Mouse (Mus musculus) testis, postnatal 10 days (tissue): ENCODE data around the gene Tmem179.

Experiments used
- DNase-seq: peaks from one replicate; pipeline ENCODE4 v3.0.0; 2021; ENCODE audit warnings: low spot score

Tmem179 gene

DNA sequence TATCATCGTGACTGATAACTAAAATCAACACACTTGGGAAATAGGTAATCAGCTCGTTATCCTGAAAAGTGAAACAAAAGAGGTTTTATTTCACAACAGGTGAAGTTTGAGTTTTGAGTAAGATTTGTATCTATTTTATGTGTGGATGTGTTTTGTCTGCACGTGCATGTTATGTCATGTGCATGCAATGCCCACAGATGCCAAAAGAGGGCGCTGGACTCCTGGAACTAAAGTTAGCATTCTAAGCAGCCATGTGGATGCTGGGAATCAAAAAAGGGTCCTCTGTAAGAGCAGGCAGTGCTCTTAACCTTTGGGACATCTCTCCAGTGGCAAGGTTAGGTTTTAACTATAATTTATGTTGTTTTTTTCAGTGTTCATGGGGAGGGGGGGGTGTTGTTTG lies 53.3 kb downstream of the Tmem179 start:
- DNase-seq, result no peak

DNA sequence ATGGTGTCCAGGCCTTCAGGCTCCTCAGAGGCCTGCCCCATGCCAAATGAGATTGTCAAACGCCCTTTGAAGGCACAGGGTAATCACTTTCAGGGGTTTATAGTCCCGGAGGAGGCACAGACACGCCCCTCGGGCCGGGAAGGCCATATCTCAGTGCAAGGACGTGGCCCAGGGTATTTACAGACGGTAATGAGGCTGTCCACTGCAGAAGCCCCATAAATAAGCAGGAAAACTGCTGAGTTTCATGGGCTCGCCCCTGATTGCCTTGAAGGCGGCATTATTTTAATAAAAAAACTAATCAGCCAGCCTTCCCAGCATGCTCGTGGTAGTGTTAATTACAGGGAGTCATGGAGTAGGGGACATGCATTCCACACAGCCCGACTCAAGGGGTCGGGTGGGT lies 54.1 kb downstream of the Tmem179 start:
- no peak for DNase-seq

- DNase-seq, result no peak
Measured at GRCm38 (mm10) chr12:112457839-112458238, 58.7 kb downstream of the Tmem179 start.

GRCm38 (mm10) chr12:112456144-112456713 lies 60.3 kb downstream of the Tmem179 start:
- no peak for DNase-seq

GRCm38 (mm10) chr12:112451826-112452225 lies 64.7 kb downstream of the Tmem179 start:
- DNase-seq, result no peak

- no peak for DNase-seq
Measured at GRCm38 (mm10) chr12:112451381-112451780, 65.2 kb downstream of the Tmem179 start.

- peak; percentile 72 for DNase-seq
Measured at GRCm38 (mm10) chr12:112450883-112451282, 65.7 kb downstream of the Tmem179 start.
